Mouse (Mus musculus) embryonic facial prominence, embryonic 11.5 days (tissue): ENCODE data around the gene Pnpla5. TPM values are rescaled to one million over a fixed set of nuclear protein-coding genes. Genes with fewer than 3 reads are reported as not detected.

ENCODE experiments used
- ATAC-seq: fragments of 200-750 bp; cut with Nextera tagmentation; replicated peaks from 2 replicates; pipeline ENCODE4 v1.8.0; 2017; ENCODE audit warnings: low read depth; ENCODE audit not compliant: insufficient number of reproducible peaks, low FRiP score, low TSS enrichment
- DNase-seq: peaks from one replicate; pipeline ENCODE4 v3.0.0-alpha.2; 2015; ENCODE audit warnings: low spot score
- H3K27ac ChIP-seq: fragments of 300-500 bp; sonication (generic); replicated peaks from 2 replicates; pipeline ENCODE4 v1.5.1; 2014; ENCODE audit warnings: mild to moderate bottlenecking, low read depth, low read length, control low read depth
- H3K27me3 ChIP-seq: fragments of 300-500 bp; sonication (generic); 2 replicates; pipeline ENCODE4 v1.6.1; 2014; ENCODE audit warnings: mild to moderate bottlenecking, low read length, moderate library complexity, mixed read lengths; ENCODE audit not compliant: control insufficient read depth, insufficient read depth
- H3K36me3 ChIP-seq: fragments of 300-500 bp; sonication (generic); replicated peaks from 2 replicates; pipeline ENCODE4 v1.6.1; 2014; ENCODE audit warnings: low read depth, mild to moderate bottlenecking, low read length, moderate library complexity, mixed read lengths; ENCODE audit not compliant: control insufficient read depth, insufficient read depth
- H3K4me1 ChIP-seq: fragments of 300-500 bp; sonication (generic); 2 replicates; pipeline ENCODE4 v1.6.1; 2014; ENCODE audit warnings: low read length, mixed read lengths; ENCODE audit not compliant: control insufficient read depth, insufficient read depth
- H3K4me2 ChIP-seq: fragments of 300-500 bp; sonication (generic); 2 replicates; pipeline ENCODE4 v1.6.1; 2014; ENCODE audit warnings: low read depth, mild to moderate bottlenecking, control low read depth, low read length, moderate library complexity
- H3K4me3 ChIP-seq: fragments of 300-500 bp; sonication (generic); 2 replicates; pipeline ENCODE4 v1.5.1; 2014; ENCODE audit warnings: low read depth, low read length, control low read depth
- H3K9ac ChIP-seq: fragments of 300-500 bp; sonication (generic); replicated peaks from 2 replicates; pipeline ENCODE4 v1.6.1; 2014; ENCODE audit warnings: mild to moderate bottlenecking, control low read depth, low read length
- H3K9me3 ChIP-seq: fragments of 300-500 bp; sonication (generic); replicated peaks from 2 replicates; pipeline ENCODE4 v1.6.1; 2016; ENCODE audit warnings: mild to moderate bottlenecking, low read length, inconsistent platforms, mixed read lengths; ENCODE audit not compliant: control insufficient read depth
- WGBS: fragments of 180-500 bp; shearing (Covaris S2); extraction: QIAGEN DNeasy Blood & Tissue Kit; methylation state at CpG from one replicate; pipeline ENCODE4 v1.1.7; 2014; 5-methylcytosine and 5-hydroxymethylcytosine counted together
- polyA plus RNA-seq: library from polyadenylated mRNA; unstranded; fragments of >200 nt; fragmentation: Nextera tagmentation; extraction: Ambion mirVana; gene quantifications from 2 replicates; pipeline ENCODE4 v1.2.1, GENCODE M21; 2014

Pnpla5 gene
- polyA plus RNA-seq, 1 experiment from 2014 or later: not detected

- WGBS: 72% methylated on average over 16 of the region's 16 CpGs
- Histone ChIP-seq H3K4me1 (no peaks in the 10 kb centered on the region), H3K4me2 (no peak overlapping the region), H3K9ac (no peak overlapping the region), H3K4me3 (no peak overlapping the region), H3K27ac (no peak overlapping the region), H3K36me3 (no peaks in the 10 kb centered on the region), H3K9me3 (no peaks in the 10 kb centered on the region), H3K27me3 (no peaks in the 10 kb centered on the region)
- ATAC-seq (no peak), DNase-seq (no peak)
Measured at GRCm38 (mm10) chr15:84131096-84131786, 8.3 kb upstream of the Pnpla5 start.

DNA sequence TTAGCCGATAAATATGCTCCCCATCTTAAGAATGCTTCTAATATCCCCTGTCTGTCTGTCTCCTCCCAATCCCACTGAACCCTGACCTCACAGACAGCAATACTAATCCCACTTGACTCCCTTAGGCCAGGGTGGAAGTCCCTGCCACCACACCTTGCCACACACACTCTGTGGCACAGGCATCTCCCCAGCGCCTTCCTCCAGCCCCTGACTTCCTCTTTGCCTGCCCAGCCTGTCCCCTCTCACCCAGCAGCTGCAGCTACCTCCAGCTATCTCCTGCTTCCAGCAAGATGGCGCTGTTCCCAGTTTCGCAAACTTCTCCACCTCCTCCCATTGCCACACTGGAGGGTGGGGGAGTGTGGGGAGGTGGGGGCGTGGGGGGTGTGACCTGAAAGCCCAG is 3.9 kb upstream of the Pnpla5 start:
- ATAC-seq (no peak), DNase-seq (no peak)
- Histone ChIP-seq H3K9ac (no peak overlapping the region), H3K4me1 (no peaks in the 10 kb centered on the region), H3K36me3 (no peaks in the 10 kb centered on the region), H3K9me3 (no peaks in the 10 kb centered on the region), H3K27ac (no peak overlapping the region), H3K27me3 (no peaks in the 10 kb centered on the region), H3K4me2 (no peak overlapping the region), H3K4me3 (no peak overlapping the region)
- WGBS: 35% methylated on average over 5 of the region's 5 CpGs

DNA sequence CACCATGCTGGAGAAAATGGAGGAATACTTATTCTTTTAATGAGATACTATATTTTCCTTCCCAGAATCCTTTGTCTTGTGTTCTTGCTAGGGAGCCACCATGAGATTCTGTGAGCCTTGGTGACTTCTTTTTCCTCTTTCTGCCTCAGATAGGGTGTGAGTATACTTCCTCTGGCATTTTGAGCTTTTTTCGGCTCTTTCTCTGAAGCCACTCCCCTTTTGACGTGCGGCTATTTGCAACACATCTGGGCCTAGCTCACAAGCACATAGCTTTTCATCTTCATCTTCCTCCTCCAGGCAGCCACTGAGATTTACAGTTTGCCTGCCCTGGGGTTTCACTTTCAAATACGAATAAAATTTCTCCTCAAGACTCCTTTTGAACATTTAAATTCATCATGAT is 3.5 kb upstream of the Pnpla5 start:
- ATAC-seq (no peak), DNase-seq (no peak)
- WGBS: 73% methylated on average over 4 of the region's 4 CpGs

DNA sequence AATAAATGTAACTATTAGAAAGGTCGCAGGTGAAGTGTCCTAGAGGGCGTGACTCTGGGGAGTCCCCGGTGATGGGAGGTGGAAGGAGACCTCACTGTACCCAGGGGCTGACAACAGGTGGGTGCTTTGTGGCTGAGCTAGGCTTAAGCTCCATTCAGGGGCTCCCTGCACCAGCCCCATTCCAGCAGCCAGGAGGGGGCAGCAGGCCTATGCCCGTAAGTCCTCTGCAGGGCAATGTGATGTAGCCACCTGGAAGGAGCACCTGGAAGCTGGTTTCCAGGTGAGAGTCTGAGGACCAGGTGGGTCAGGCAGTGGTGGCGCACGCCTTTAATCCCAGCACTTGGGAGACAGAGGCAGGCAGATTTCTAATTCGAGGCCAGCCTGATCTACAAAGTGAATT is 1.1 kb upstream of the Pnpla5 start:
- H3K4me1 ChIP-seq: no peaks in the 10 kb centered on the region
- H3K27ac ChIP-seq: no peak overlapping the region
- DNase-seq (no peak), ATAC-seq (no peak)
- no peak overlapping the region for H3K4me3 ChIP-seq
- no peaks in the 10 kb centered on the region for H3K9me3 ChIP-seq
- no peaks in the 10 kb centered on the region for H3K27me3 ChIP-seq
- H3K4me2 ChIP-seq: no peak overlapping the region
- no peak overlapping the region for H3K9ac ChIP-seq
- no peaks in the 10 kb centered on the region for H3K36me3 ChIP-seq
- WGBS: 66% methylated on average over 7 of the region's 7 CpGs

More for the DNA sequence above, 3.5 kb upstream of the Pnpla5 start:
- Histone ChIP-seq H3K9ac (no peak overlapping the region), H3K27ac (no peak overlapping the region), H3K36me3 (no peaks in the 10 kb centered on the region), H3K27me3 (no peaks in the 10 kb centered on the region), H3K9me3 (no peaks in the 10 kb centered on the region), H3K4me3 (no peak overlapping the region), H3K4me2 (no peak overlapping the region), H3K4me1 (no peaks in the 10 kb centered on the region)

- 83% methylated on average over 7 of the region's 7 CpGs for WGBS
- Histone ChIP-seq H3K4me2 (no peak overlapping the region), H3K4me3 (no peak overlapping the region), H3K4me1 (no peaks in the 10 kb centered on the region), H3K36me3 (no peaks in the 10 kb centered on the region), H3K27me3 (no peaks in the 10 kb centered on the region), H3K9me3 (no peaks in the 10 kb centered on the region), H3K27ac (no peak overlapping the region), H3K9ac (no peak overlapping the region)
- ATAC-seq: no peak
- DNase-seq: no peak
Measured at GRCm38 (mm10) chr15:84121036-84121435, 1.9 kb downstream of the Pnpla5 start.

- H3K9ac ChIP-seq: no peak overlapping the region
- no peak overlapping the region for H3K27ac ChIP-seq
- ATAC-seq (no peak), DNase-seq (peak; percentile 52)
- 20% methylated on average over 6 of the region's 6 CpGs for whole genome bisulfite sequencing
- no peaks in the 10 kb centered on the region for H3K27me3 ChIP-seq
- H3K36me3 ChIP-seq: no peaks in the 10 kb centered on the region
- no peaks in the 10 kb centered on the region for H3K4me1 ChIP-seq
- no peak overlapping the region for H3K4me3 ChIP-seq
- H3K9me3 ChIP-seq: no peaks in the 10 kb centered on the region
- H3K4me2 ChIP-seq: no peak overlapping the region
Measured at GRCm38 (mm10) chr15:84120612-84121011, 2.4 kb downstream of the Pnpla5 start.

- no peak overlapping the region for H3K4me3 ChIP-seq
- H3K4me1 ChIP-seq: no peaks in the 10 kb centered on the region
- H3K27ac ChIP-seq: no peak overlapping the region
- no peaks in the 10 kb centered on the region for H3K36me3 ChIP-seq
- no peak overlapping the region for H3K4me2 ChIP-seq
- H3K9me3 ChIP-seq: no peaks in the 10 kb centered on the region
- H3K27me3 ChIP-seq: no peaks in the 10 kb centered on the region
- 73% methylated on average over 1 of the region's 1 CpGs for WGBS
- ATAC-seq (no peak), DNase-seq (no peak)
- H3K9ac ChIP-seq: no peak overlapping the region
Measured at GRCm38 (mm10) chr15:84116466-84116865, 6.5 kb downstream of the Pnpla5 start.

DNA sequence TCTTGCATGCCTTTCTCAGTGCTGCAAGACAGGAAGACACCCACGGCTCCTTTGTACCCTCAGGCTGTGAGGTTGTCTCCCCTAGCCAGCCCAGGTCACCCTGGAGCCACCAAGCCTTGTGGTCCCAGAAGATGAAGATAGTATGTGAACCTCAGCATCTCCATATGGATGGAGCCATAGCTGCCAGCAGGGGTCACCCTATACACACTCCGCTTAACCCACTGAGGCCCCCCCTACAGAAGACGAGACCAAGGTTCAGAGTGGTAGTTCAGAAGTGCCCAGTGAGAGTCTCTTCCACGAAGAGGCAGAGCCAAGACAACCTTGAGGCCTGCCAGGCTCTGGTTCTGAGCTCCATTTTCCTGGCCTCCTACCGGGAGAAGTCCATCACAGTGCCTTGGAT is 7.2 kb downstream of the Pnpla5 start:
- Histone ChIP-seq H3K4me2 (no peak overlapping the region), H3K9me3 (no peaks in the 10 kb centered on the region), H3K4me3 (no peak overlapping the region), H3K27me3 (no peaks in the 10 kb centered on the region), H3K9ac (no peak overlapping the region), H3K36me3 (no peaks in the 10 kb centered on the region), H3K27ac (no peak overlapping the region), H3K4me1 (no peaks in the 10 kb centered on the region)
- DNase-seq (peak; percentile 18), ATAC-seq (no peak)
- WGBS: 60% methylated on average over 5 of the region's 5 CpGs
